Mouse (Mus musculus) adrenal gland, adult 8-10 months (tissue): ENCODE results near the gene Cox14. TPM values are rescaled to one million over a fixed set of nuclear protein-coding genes. Genes with fewer than 3 reads are reported as not detected.

Experiments used
- DNase-seq: peaks from one replicate; pipeline ENCODE4 v3.0.0; 2022
- total RNA-seq, 4 experiments: library from RNA; stranded (reverse); gene quantifications; 2 replicates each; pipeline ENCODE4 v1.2.4; 2022

Cox14 gene
- total RNA-seq, 4 experiments from 2014 or later, result 200 to 304 (median 253) TPM

GRCm38 (mm10) chr15:99708176-99708575 is 17.2 kb upstream of the Cox14 start:
- DNase-seq, result no peak

GRCm38 (mm10) chr15:99710221-99711190 is 14.9 kb upstream of the Cox14 start:
- DNase-seq, result peak; percentile 50

GRCm38 (mm10) chr15:99711491-99711890 is 13.9 kb upstream of the Cox14 start:
- DNase-seq, result no peak

GRCm38 (mm10) chr15:99712666-99713559 is 12.5 kb upstream of the Cox14 start:
- DNase-seq, result no peak

GRCm38 (mm10) chr15:99713569-99713968 is 11.8 kb upstream of the Cox14 start:
- DNase-seq, result no peak

GRCm38 (mm10) chr15:99714206-99714605 is 11.2 kb upstream of the Cox14 start:
- peak; percentile 83 for DNase-seq

GRCm38 (mm10) chr15:99714858-99715257 is 10.6 kb upstream of the Cox14 start:
- DNase-seq, result peak; percentile 74

- DNase-seq, result no peak
These were observed 10.0 kb upstream of the Cox14 start for GRCm38 (mm10) chr15:99715361-99715865.

GRCm38 (mm10) chr15:99715982-99716746 is 9.3 kb upstream of the Cox14 start:
- no peak for DNase-seq

GRCm38 (mm10) chr15:99716814-99717213 is 8.6 kb upstream of the Cox14 start:
- DNase-seq, result no peak

GRCm38 (mm10) chr15:99717386-99718334 is 7.8 kb upstream of the Cox14 start, which contains the start of gene Gpd1:
Gpd1 (plus strand) TSS chr15:99717515.
- peak; percentile 69 for DNase-seq

GRCm38 (mm10) chr15:99718461-99719021 is 6.9 kb upstream of the Cox14 start:
- DNase-seq, result no peak

- no peak for DNase-seq
These were observed 5.6 kb upstream of the Cox14 start for GRCm38 (mm10) chr15:99719865-99720264.

GRCm38 (mm10) chr15:99721921-99722743 is 3.3 kb upstream of the Cox14 start:
- no peak for DNase-seq

GRCm38 (mm10) chr15:99723120-99723514 is 2.3 kb upstream of the Cox14 start:
- DNase-seq, result no peak

- no peak for DNase-seq
These were observed 1.7 kb upstream of the Cox14 start for GRCm38 (mm10) chr15:99723515-99724291.

GRCm38 (mm10) chr15:99724292-99725021 is 961 bp upstream of the Cox14 start:
- DNase-seq, result peak; percentile 91

GRCm38 (mm10) chr15:99726549-99726948 is 1.1 kb downstream of the Cox14 start:
- DNase-seq, result no peak
